Mouse (Mus musculus): ENCODE results near the gene Sun1. TPM values are rescaled to one million over a fixed set of nuclear protein-coding genes. Genes with fewer than 3 reads are reported as not detected.
A peak's percentile ranks its signal among the peaks of the same experiment; 100 is the strongest.

Gene Sun1
- total and polyA plus RNA-seq, 3 experiments: 71.3 to 79.0 TPM; not detected in 1

- Histone ChIP-seq H3K36me3 (ENCODE audit: control insufficient read depth in 1 of 2, insufficient read depth in 2 of 2, low read length in 2 of 2) (peaks cover 2 to 17% of the 10 kb centered on the region in 2 experiments; a peak in 3 of 4 replicates), H3K9me3 (replicated peaks; ENCODE audit: insufficient read depth, low read length) (no peaks in the 10 kb centered on the region)
Measured at GRCm38 (mm10) chr5:139229716-139230115, 29.3 kb downstream of the Sun1 start.

DNA sequence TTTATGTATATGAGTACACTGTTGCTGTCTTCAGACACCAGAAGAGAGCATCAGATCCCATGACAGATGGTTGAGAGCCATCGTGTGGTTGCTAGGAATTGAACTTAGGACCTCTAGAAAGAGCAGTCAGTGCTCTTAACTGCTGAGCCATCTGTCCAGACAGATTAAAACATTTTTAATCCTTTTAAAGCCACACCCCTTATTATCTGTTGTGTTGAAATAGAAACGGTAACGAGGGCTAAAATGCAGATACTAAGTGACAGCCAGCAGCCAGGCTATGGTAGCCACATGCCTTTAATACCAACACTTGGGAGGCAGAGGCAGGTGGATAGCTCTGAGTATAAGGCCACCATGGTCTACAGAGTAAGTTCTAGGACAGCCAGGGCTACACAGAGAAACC lies 31.6 kb downstream of the Sun1 start:
- Histone ChIP-seq H3K4me1 (ENCODE audit: control insufficient read depth in 1 of 2, insufficient read depth in 2 of 2, low read length in 2 of 2) (no peaks in the 10 kb centered on the region), H3K9me3 (replicated peaks; ENCODE audit: insufficient read depth, low read length) (no peaks in the 10 kb centered on the region), H3K36me3 (ENCODE audit: control insufficient read depth in 1 of 2, insufficient read depth in 2 of 2, low read length in 2 of 2) (peaks cover 2 to 13% of the 10 kb centered on the region in 2 experiments; a peak in 3 of 4 replicates), H3K4me3 (ENCODE audit: control insufficient read depth in 1 of 2, insufficient read depth in 1 of 2, low read depth in 2 of 2, low read length in 2 of 2) (no peak overlapping the region), H3K27me3 (ENCODE audit: control insufficient read depth in 1 of 2, insufficient read depth in 2 of 2, low read length in 2 of 2) (no peaks in the 10 kb centered on the region), H3K27ac (ENCODE audit: control insufficient read depth, low read depth, low read length) (no peak overlapping the region), H3K79me2 (ENCODE audit: control insufficient read depth, insufficient read depth, low read length, poor library complexity) (no peaks in the 10 kb centered on the region), H3K9ac (ENCODE audit: control insufficient read depth, low read depth, low read length, poor library complexity, severe bottlenecking) (no peak overlapping the region)
- DNase-seq (ENCODE audit: low read depth, low spot score): no peak
- TF ChIP-seq TBP (IDR thresholded peaks at IDR 0.05; ENCODE audit: low read depth, low read length) (no peak), JUND (IDR thresholded peaks at IDR 0.05; ENCODE audit: low read depth, low read length) (no peak), TCF12 (IDR thresholded peaks at IDR 0.05; ENCODE audit: low read depth, low read length) (0 out of 2 replicates have a peak, but pooled peaks have one; percentile 28), MXI1 (IDR thresholded peaks at IDR 0.05; ENCODE audit: low read depth, low read length) (peak; percentile 36; the same call in 1 of the 2 replicates), EP300 (IDR thresholded peaks at IDR 0.05; ENCODE audit: low read depth in 1 of 2, low read length in 2 of 2) (peak in 1 of 2 experiments; percentile 35; a peak in 1 of 4 replicates), RCOR1 (IDR thresholded peaks at IDR 0.05; ENCODE audit: low read depth, low read length) (no peak), SIN3A (IDR thresholded peaks at IDR 0.05; ENCODE audit: low read length) (no peak), NELFE (IDR thresholded peaks at IDR 0.05; ENCODE audit: low read depth, low read length) (no peak), GATA1 (IDR thresholded peaks at IDR 0.05; ENCODE audit: low read depth, low read length) (0 out of 2 replicates have a peak, but pooled peaks have one; percentile 8), ZNF384 (IDR thresholded peaks at IDR 0.05; ENCODE audit: low read depth, low read length) (no peak), E2F4 (IDR thresholded peaks at IDR 0.05; ENCODE audit: borderline replicate concordance, low read depth, low read length) (no peak)

More at GRCm38 (mm10) chr5:139229716-139230115, 29.3 kb downstream of the Sun1 start:
- no peaks in the 10 kb centered on the region for H3K79me2 ChIP-seq (ENCODE audit: control insufficient read depth, insufficient read depth, low read length, poor library complexity)
- no peak overlapping the region for H3K9ac ChIP-seq (ENCODE audit: control insufficient read depth, low read depth, low read length, poor library complexity, severe bottlenecking)
- H3K4me3 ChIP-seq (ENCODE audit: control insufficient read depth in 1 of 2, insufficient read depth in 1 of 2, low read depth in 2 of 2, low read length in 2 of 2): no peak overlapping the region
- DNase-seq (ENCODE audit: low read depth, low spot score): no peak
- TF ChIP-seq MXI1 (IDR thresholded peaks at IDR 0.05; ENCODE audit: low read depth, low read length) (no peak), MAX (IDR thresholded peaks at IDR 0.05; ENCODE audit: low read length) (no peak), ZNF384 (IDR thresholded peaks at IDR 0.05; ENCODE audit: low read depth, low read length) (no peak), MYC (IDR thresholded peaks at IDR 0.05; ENCODE audit: low read depth, low read length) (no peak), USF2 (IDR thresholded peaks at IDR 0.05; ENCODE audit: borderline replicate concordance in 1 of 2, insufficient read depth in 1 of 2, low read depth in 1 of 2, low read length in 2 of 2) (no peak), ELF1 (IDR thresholded peaks at IDR 0.05; ENCODE audit: low read depth, low read length) (no peak), MAZ (IDR thresholded peaks at IDR 0.05; ENCODE audit: low read depth, low read length) (no peak), POLR2AphosphoS2 (IDR thresholded peaks at IDR 0.05; ENCODE audit: low read length) (no peak), CHD2 (IDR thresholded peaks at IDR 0.05; ENCODE audit: low read length) (no peak), MAFK (IDR thresholded peaks at IDR 0.05; ENCODE audit: borderline replicate concordance, low read depth, low read length) (no peak), SMC3 (IDR thresholded peaks at IDR 0.05; ENCODE audit: low read depth, low read length) (no peak), CTCF (IDR thresholded peaks at IDR 0.05 in 2 of 3, conservative IDR thresholded peaks at IDR 0.05 in 1 of 3; ENCODE audit: control insufficient read depth in 1 of 3, insufficient read depth in 1 of 3, low read depth in 2 of 3, low read length in 3 of 3, poor library complexity in 1 of 3, severe bottlenecking in 1 of 3) (no peak)
- no peaks in the 10 kb centered on the region for H3K27me3 ChIP-seq (ENCODE audit: control insufficient read depth in 1 of 2, insufficient read depth in 2 of 2, low read length in 2 of 2)
- no peaks in the 10 kb centered on the region for H3K4me1 ChIP-seq (ENCODE audit: control insufficient read depth in 1 of 2, insufficient read depth in 2 of 2, low read length in 2 of 2)
- no peak overlapping the region for H3K27ac ChIP-seq (ENCODE audit: control insufficient read depth, low read depth, low read length)

Measured in MEL (cell line).